Mouse (Mus musculus): ENCODE data around the gene Abcc12. TPM values are rescaled to one million over a fixed set of nuclear protein-coding genes. Genes with fewer than 3 reads are reported as not detected.

Abcc12 gene
- polyA plus RNA-seq, 1 experiment from 2014 or later = 0.10 TPM

GRCm38 (mm10) chr8:86535068-86535560 is 45.4 kb downstream of the Abcc12 start:
- 55% methylated on average over 7 of the region's 7 CpGs for WGBS
- Histone ChIP-seq H3K36me3 (no peaks in the 10 kb centered on the region), H3K27me3 (ENCODE audit: insufficient read depth, poor library complexity, severe bottlenecking) (peaks cover 4% of the 10 kb centered on the region; the same call in 1 of the 2 replicates), H3K4me3 (no peak overlapping the region), H3K9me3 (no peaks in the 10 kb centered on the region), H3K27ac (0 out of 2 replicates have a peak overlapping the region, but pooled peaks have one; percentile 64), H3K4me1 (replicated peaks) (peaks cover 23% of the 10 kb centered on the region)
- DNase-seq (ENCODE audit: low spot score) = peak; percentile 8

GRCm38 (mm10) chr8:86529714-86530113 is 50.8 kb downstream of the Abcc12 start:
- no peak for DNase-seq (ENCODE audit: low spot score)
- Histone ChIP-seq H3K9me3 (no peaks in the 10 kb centered on the region), H3K27me3 (ENCODE audit: insufficient read depth, poor library complexity, severe bottlenecking) (peaks cover 2% of the 10 kb centered on the region; the same call in 1 of the 2 replicates), H3K36me3 (no peaks in the 10 kb centered on the region), H3K4me3 (no peak overlapping the region), H3K27ac (no peak overlapping the region), H3K4me1 (replicated peaks) (peaks cover 7% of the 10 kb centered on the region)
- WGBS = 68% methylated on average over 2 of the region's 2 CpGs

- Histone ChIP-seq H3K9me3 (no peaks in the 10 kb centered on the region), H3K4me3 (no peak overlapping the region), H3K27ac (no peak overlapping the region), H3K4me1 (replicated peaks) (peaks cover 5% of the 10 kb centered on the region; the same call in 1 of the 2 replicates), H3K27me3 (ENCODE audit: insufficient read depth, poor library complexity, severe bottlenecking) (no peaks in the 10 kb centered on the region), H3K36me3 (no peaks in the 10 kb centered on the region)
- 87% methylated on average over 19 of the region's 19 CpGs for WGBS
- no peak for DNase-seq (ENCODE audit: low spot score)
Observed at GRCm38 (mm10) chr8:86527336-86528029, 53.0 kb downstream of the Abcc12 start.

- no peak for DNase-seq (ENCODE audit: low spot score)
- H3K9me3 ChIP-seq = no peaks in the 10 kb centered on the region
- H3K27me3 ChIP-seq (ENCODE audit: insufficient read depth, poor library complexity, severe bottlenecking) = no peaks in the 10 kb centered on the region
- WGBS = 92% methylated on average over 8 of the region's 8 CpGs
- H3K4me1 ChIP-seq (replicated peaks) = peaks cover 5% of the 10 kb centered on the region; the same call in 1 of the 2 replicates
- no peaks in the 10 kb centered on the region for H3K36me3 ChIP-seq
- H3K27ac ChIP-seq = no peak overlapping the region
- H3K4me3 ChIP-seq = no peak overlapping the region
Observed at GRCm38 (mm10) chr8:86526808-86527207, 53.7 kb downstream of the Abcc12 start.

GRCm38 (mm10) chr8:86514203-86514602 is 66.3 kb downstream of the Abcc12 start:
- Histone ChIP-seq H3K27ac (no peak overlapping the region), H3K9me3 (no peaks in the 10 kb centered on the region), H3K36me3 (no peaks in the 10 kb centered on the region), H3K4me3 (no peak overlapping the region), H3K27me3 (ENCODE audit: insufficient read depth, poor library complexity, severe bottlenecking) (no peaks in the 10 kb centered on the region), H3K4me1 (replicated peaks) (0 out of 2 replicates have a peak, but pooled peaks cover 3% of the 10 kb centered on the region)
- DNase-seq (ENCODE audit: low spot score) = no peak
- 83% methylated on average over 1 of the region's 1 CpGs for WGBS

- 65% methylated on average over 5 of the region's 5 CpGs for WGBS
Observed at GRCm38 (mm10) chr8:86512886-86513285, 67.6 kb downstream of the Abcc12 start.

GRCm38 (mm10) chr8:86512131-86512792 is 68.2 kb downstream of the Abcc12 start:
- Histone ChIP-seq H3K4me3 (no peak overlapping the region), H3K9me3 (no peaks in the 10 kb centered on the region), H3K4me1 (replicated peaks) (no peaks in the 10 kb centered on the region), H3K27ac (no peak overlapping the region), H3K36me3 (no peaks in the 10 kb centered on the region), H3K27me3 (ENCODE audit: insufficient read depth, poor library complexity, severe bottlenecking) (no peaks in the 10 kb centered on the region)
- 61% methylated on average over 10 of the region's 10 CpGs for WGBS
- DNase-seq (ENCODE audit: low spot score) = no peak

More at GRCm38 (mm10) chr8:86512886-86513285, 67.6 kb downstream of the Abcc12 start:
- Histone ChIP-seq H3K4me1 (replicated peaks) (no peaks in the 10 kb centered on the region), H3K9me3 (no peaks in the 10 kb centered on the region), H3K27ac (no peak overlapping the region), H3K27me3 (ENCODE audit: insufficient read depth, poor library complexity, severe bottlenecking) (no peaks in the 10 kb centered on the region), H3K4me3 (no peak overlapping the region), H3K36me3 (no peaks in the 10 kb centered on the region)
- peak; percentile 9 for DNase-seq (ENCODE audit: low spot score)

- H3K9me3 ChIP-seq = peaks cover 9% of the 10 kb centered on the region
- no peaks in the 10 kb centered on the region for H3K27me3 ChIP-seq (ENCODE audit: insufficient read depth, poor library complexity, severe bottlenecking)
- WGBS = 83% methylated on average over 7 of the region's 7 CpGs
- no peaks in the 10 kb centered on the region for H3K36me3 ChIP-seq
- no peak overlapping the region for H3K27ac ChIP-seq
- H3K4me1 ChIP-seq (replicated peaks) = no peaks in the 10 kb centered on the region
- no peak for DNase-seq (ENCODE audit: low spot score)
- no peak overlapping the region for H3K4me3 ChIP-seq
Observed at GRCm38 (mm10) chr8:86501341-86501740, 79.1 kb downstream of the Abcc12 start.

GRCm38 (mm10) chr8:86495056-86495455 is 85.4 kb downstream of the Abcc12 start:
- Histone ChIP-seq H3K36me3 (no peaks in the 10 kb centered on the region), H3K9me3 (no peaks in the 10 kb centered on the region), H3K4me3 (no peak overlapping the region), H3K27me3 (ENCODE audit: insufficient read depth, poor library complexity, severe bottlenecking) (no peaks in the 10 kb centered on the region), H3K4me1 (replicated peaks) (no peaks in the 10 kb centered on the region), H3K27ac (no peak overlapping the region)
- WGBS = 90% methylated on average over 4 of the region's 4 CpGs
- DNase-seq (ENCODE audit: low spot score) = no peak

- Histone ChIP-seq H3K4me1 (replicated peaks) (no peaks in the 10 kb centered on the region), H3K27me3 (ENCODE audit: insufficient read depth, poor library complexity, severe bottlenecking) (no peaks in the 10 kb centered on the region), H3K4me3 (no peak overlapping the region), H3K27ac (no peak overlapping the region), H3K9me3 (no peaks in the 10 kb centered on the region), H3K36me3 (no peaks in the 10 kb centered on the region)
- DNase-seq (ENCODE audit: low spot score) = no peak
- 56% methylated on average over 1 of the region's 1 CpGs for WGBS
Observed at GRCm38 (mm10) chr8:86493841-86494240, 86.6 kb downstream of the Abcc12 start.

GRCm38 (mm10) chr8:86485411-86485810 is 95.1 kb downstream of the Abcc12 start:
- no peak overlapping the region for H3K27ac ChIP-seq
- no peak overlapping the region for H3K4me3 ChIP-seq
- no peaks in the 10 kb centered on the region for H3K9me3 ChIP-seq
- H3K27me3 ChIP-seq (ENCODE audit: insufficient read depth, poor library complexity, severe bottlenecking) = no peaks in the 10 kb centered on the region
- H3K4me1 ChIP-seq (replicated peaks) = no peaks in the 10 kb centered on the region
- 93% methylated on average over 6 of the region's 6 CpGs for WGBS
- DNase-seq (ENCODE audit: low spot score) = no peak
- H3K36me3 ChIP-seq = no peaks in the 10 kb centered on the region

GRCm38 (mm10) chr8:86484244-86484643 is 96.2 kb downstream of the Abcc12 start:
- H3K4me3 ChIP-seq = no peak overlapping the region
- H3K27me3 ChIP-seq (ENCODE audit: insufficient read depth, poor library complexity, severe bottlenecking) = no peaks in the 10 kb centered on the region
- H3K4me1 ChIP-seq (replicated peaks) = no peaks in the 10 kb centered on the region
- DNase-seq (ENCODE audit: low spot score) = no peak
- H3K9me3 ChIP-seq = no peaks in the 10 kb centered on the region
- H3K36me3 ChIP-seq = no peaks in the 10 kb centered on the region
- no peak overlapping the region for H3K27ac ChIP-seq

GRCm38 (mm10) chr8:86482116-86482515 is 98.4 kb downstream of the Abcc12 start:
- Histone ChIP-seq H3K9me3 (no peaks in the 10 kb centered on the region), H3K27me3 (ENCODE audit: insufficient read depth, poor library complexity, severe bottlenecking) (no peaks in the 10 kb centered on the region), H3K36me3 (no peaks in the 10 kb centered on the region), H3K4me3 (no peak overlapping the region), H3K4me1 (replicated peaks) (no peaks in the 10 kb centered on the region), H3K27ac (no peak overlapping the region)
- DNase-seq (ENCODE audit: low spot score) = no peak
- 85% methylated on average over 1 of the region's 1 CpGs for WGBS

Measured in hindbrain, embryonic 10.5 days (tissue).